Mouse (Mus musculus): ENCODE measurements around the gene Srp54a.
"Not testable (repeated sequence)": the region's sequence is repeated elsewhere in the genome, so short reads cannot be mapped to it uniquely, and the experiment has no call there.

The Srp54a gene

DNA sequence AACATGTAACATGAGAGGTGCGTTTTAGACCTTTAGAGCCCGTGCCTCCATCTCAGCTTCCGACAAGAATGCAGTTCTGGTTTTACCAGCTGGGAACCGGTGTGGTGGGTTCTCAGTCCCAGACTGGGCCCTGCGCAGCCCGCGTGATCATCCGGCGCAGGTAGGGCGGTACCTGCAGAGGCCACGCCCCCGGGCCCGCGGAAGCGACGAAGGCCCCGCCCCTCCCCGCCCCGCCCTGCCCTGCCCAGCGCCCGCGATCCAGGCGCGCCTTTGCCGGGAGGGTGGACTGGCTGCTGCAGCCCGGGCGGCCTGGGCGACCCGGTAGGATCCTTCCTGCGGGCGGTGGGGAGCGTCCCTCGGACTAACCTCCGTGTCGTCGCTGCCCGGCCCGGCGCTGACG lies 44.2 kb downstream of the Srp54a start, which contains the start of gene Fam177a:
TSS of gene Fam177a (plus strand) at position 228 of the 400 bp plus-strand sequence.
- in situ Hi-C loops (cut with MboI; ENCODE audit: low sequenced_read_pairs) = not testable (repeated sequence)

DNA sequence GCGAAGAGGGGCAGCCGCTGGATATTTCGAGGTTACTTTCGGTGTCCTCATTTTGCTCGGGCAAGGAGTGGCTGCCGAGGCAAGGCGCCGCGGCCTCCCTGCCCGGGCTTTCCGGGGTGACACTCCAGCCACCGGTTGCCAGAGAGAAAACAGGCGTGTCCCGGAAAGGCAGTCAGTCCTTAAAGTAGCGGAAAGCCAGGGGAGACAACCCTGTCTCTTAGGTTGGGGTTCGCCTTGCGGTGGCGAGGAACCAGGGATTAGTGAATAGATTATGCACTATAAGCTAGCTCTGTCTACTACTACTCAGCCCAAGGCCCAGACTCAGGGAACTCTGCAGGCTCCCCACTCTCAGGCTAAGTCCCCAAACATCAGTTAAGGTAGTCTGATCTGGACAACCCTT lies 44.7 kb downstream of the Srp54a start:
- in situ Hi-C loops (cut with MboI; ENCODE audit: low sequenced_read_pairs) = not testable (repeated sequence)

- in situ Hi-C loops (cut with MboI; ENCODE audit: low sequenced_read_pairs) = not testable (repeated sequence)
Observed at GRCm38 (mm10) chr12:55135540-55135939, 55.5 kb downstream of the Srp54a start.

- in situ Hi-C loops (cut with MboI; ENCODE audit: low sequenced_read_pairs) = not testable (repeated sequence)
Observed at GRCm38 (mm10) chr12:55137859-55138258, 57.8 kb downstream of the Srp54a start.

- in situ Hi-C loops (cut with MboI; ENCODE audit: low sequenced_read_pairs) = not testable (repeated sequence)
Observed at GRCm38 (mm10) chr12:55154559-55155448, 74.7 kb downstream of the Srp54a start, which contains the start of gene Srp54b. Srp54b (plus strand) TSS chr12:55155104.

- in situ Hi-C loops (cut with MboI; ENCODE audit: low sequenced_read_pairs) = not testable (repeated sequence)
Observed at GRCm38 (mm10) chr12:55155449-55155783, 75.4 kb downstream of the Srp54a start.

Data from CH12F3 (cell line).